Mouse (Mus musculus) 3T3-L1 (cell line): ENCODE measurements around the gene Klhl29.

ENCODE experiments used
- DNase-seq: peaks from one replicate; pipeline ENCODE4 v3.0.0-alpha.2; 2015; ENCODE audit warnings: low read depth, low spot score

Gene Klhl29

GRCm38 (mm10) chr12:5254246-5254982 is 121.1 kb downstream of the Klhl29 start:
- DNase-seq, result peak; percentile 5

- DNase-seq, result no peak
Measured at GRCm38 (mm10) chr12:5253289-5254005, 122.0 kb downstream of the Klhl29 start.

- DNase-seq, result no peak
Measured at GRCm38 (mm10) chr12:5252569-5252968, 122.9 kb downstream of the Klhl29 start.

- DNase-seq, result no peak
Measured at GRCm38 (mm10) chr12:5250042-5250441, 125.4 kb downstream of the Klhl29 start.

GRCm38 (mm10) chr12:5249068-5249467 is 126.4 kb downstream of the Klhl29 start:
- no peak for DNase-seq

- no peak for DNase-seq
Measured at GRCm38 (mm10) chr12:5247505-5247904, 128.0 kb downstream of the Klhl29 start.

GRCm38 (mm10) chr12:5246721-5247341 is 128.7 kb downstream of the Klhl29 start:
- no peak for DNase-seq

GRCm38 (mm10) chr12:5246193-5246621 is 129.3 kb downstream of the Klhl29 start:
- DNase-seq, result no peak

GRCm38 (mm10) chr12:5245207-5245597 is 130.3 kb downstream of the Klhl29 start:
- DNase-seq, result no peak

GRCm38 (mm10) chr12:5244431-5245206 is 130.9 kb downstream of the Klhl29 start:
- no peak for DNase-seq

- DNase-seq, result no peak
Measured at GRCm38 (mm10) chr12:5243867-5244266, 131.6 kb downstream of the Klhl29 start.

GRCm38 (mm10) chr12:5243449-5243848 is 132.0 kb downstream of the Klhl29 start:
- DNase-seq, result no peak

- DNase-seq, result no peak
Measured at GRCm38 (mm10) chr12:5242551-5243330, 132.7 kb downstream of the Klhl29 start.

GRCm38 (mm10) chr12:5239451-5240245 is 135.8 kb downstream of the Klhl29 start:
- no peak for DNase-seq

- DNase-seq, result no peak
Measured at GRCm38 (mm10) chr12:5237078-5237477, 138.4 kb downstream of the Klhl29 start.

- DNase-seq, result no peak
Measured at GRCm38 (mm10) chr12:5235596-5235995, 139.9 kb downstream of the Klhl29 start.

GRCm38 (mm10) chr12:5230504-5230903 is 145.0 kb downstream of the Klhl29 start:
- no peak for DNase-seq

GRCm38 (mm10) chr12:5226676-5227654 is 148.5 kb downstream of the Klhl29 start:
- no peak for DNase-seq

GRCm38 (mm10) chr12:5223595-5223994 is 151.9 kb downstream of the Klhl29 start:
- no peak for DNase-seq
